Mouse (Mus musculus): ENCODE results near the gene Rufy4. TPM values are rescaled to one million over a fixed set of nuclear protein-coding genes. Genes with fewer than 3 reads are reported as not detected.

Gene Rufy4
- total and polyA plus RNA-seq, 3 experiments, result not detected

- in situ Hi-C loops (cut with MboI; ENCODE audit: low pct_ligation_motif_present, low pct_unique_long_range_greater_than_20kb, low sequenced_read_pairs), result loop anchor here (5.0 to 10.0 kb wide), 2 partner anchors 83 to 175 kb away; no protein-coding TSS in a partner anchor
Measured at GRCm38 (mm10) chr1:74077353-74077752, 48.0 kb upstream of the Rufy4 start.

GRCm38 (mm10) chr1:74081573-74081989, 43.8 kb upstream of the Rufy4 start:
- dilution Hi-C loops (cut with MboI; ENCODE audit: extremely low pct_ligation_motif_present, extremely low pct_unique_long_range_greater_than_20kb, low sequenced_read_pairs), result no loop called here
- no peak overlapping the region for H3K27ac ChIP-seq (ENCODE audit: insufficient read depth, low read depth)

More at GRCm38 (mm10) chr1:74077353-74077752, 48.0 kb upstream of the Rufy4 start:
- Histone ChIP-seq H3K4me1 (ENCODE audit: control insufficient read depth in 1 of 2, insufficient read depth in 2 of 2) (peaks cover 5 to 40% of the 10 kb centered on the region in 2 experiments; a peak in 3 of 4 replicates), H3K36me3 (replicated peaks in 1 of 2; ENCODE audit: control insufficient read depth in 1 of 2, insufficient read depth in 1 of 2, low read length in 1 of 2) (no peaks in the 10 kb centered on the region), H3K9ac (ENCODE audit: insufficient read depth, low read depth) (no peak overlapping the region), H3K27me3 (replicated peaks) (no peaks in the 10 kb centered on the region), H3K9me3 (replicated peaks; ENCODE audit: low read length) (no peaks in the 10 kb centered on the region), H3K4me2 (ENCODE audit: insufficient read depth, low read depth, poor library complexity, severe bottlenecking) (no peak overlapping the region), H3K27ac (ENCODE audit: insufficient read depth, low read depth) (no peak overlapping the region), H3K4me3 (replicated peaks in 1 of 3; ENCODE audit: low read depth in 2 of 3, low read length in 2 of 3, poor library complexity in 1 of 3) (no peak overlapping the region), H3K79me2 (replicated peaks; ENCODE audit: control insufficient read depth, extremely low read depth, insufficient read depth, poor library complexity, severe bottlenecking) (no peaks in the 10 kb centered on the region)
- no peak for TF ChIP-seq MAFK (IDR thresholded peaks at IDR 0.05; ENCODE audit: insufficient replicate concordance, low read length)
- no peak for TF ChIP-seq USF1 (IDR thresholded peaks at IDR 0.05; ENCODE audit: low read depth, low read length)
- TF ChIP-seq RAD21 (IDR thresholded peaks at IDR 0.05; ENCODE audit: low read depth, low read length), result peak; percentile 79
- no peak for TF ChIP-seq ZC3H11A (IDR thresholded peaks at IDR 0.05; ENCODE audit: low read depth, low read length)
- TF ChIP-seq POLR2A (IDR thresholded peaks at IDR 0.05; ENCODE audit: low read depth, low read length), result no peak
- TF ChIP-seq PAX5 (IDR thresholded peaks at IDR 0.05; ENCODE audit: low read length), result no peak
- TF ChIP-seq MAX (IDR thresholded peaks at IDR 0.05; ENCODE audit: low read length), result no peak
- TF ChIP-seq RCOR1 (conservative IDR thresholded peaks at IDR 0.05; ENCODE audit: low read depth, low read length), result no peak
- TF ChIP-seq JUND (conservative IDR thresholded peaks at IDR 0.05; ENCODE audit: low read depth, low read length), result no peak
- peak; percentile 86 to 93 for TF ChIP-seq CTCF (conservative IDR thresholded peaks at IDR 0.05 in 1 of 2, IDR thresholded peaks at IDR 0.05 in 1 of 2; ENCODE audit: low read depth in 2 of 2, low read length in 2 of 2)
- no peak for TF ChIP-seq ZKSCAN1 (IDR thresholded peaks at IDR 0.05; ENCODE audit: borderline replicate concordance, low read depth, low read length)
- no peak for TF ChIP-seq POLR2AphosphoS2 (IDR thresholded peaks at IDR 0.05; ENCODE audit: low read depth, low read length)
- no peak for TF ChIP-seq BHLHE40 (IDR thresholded peaks at IDR 0.05; ENCODE audit: low read depth, low read length)
- no peak for TF ChIP-seq MEF2A (IDR thresholded peaks at IDR 0.05; ENCODE audit: borderline replicate concordance, low read depth, low read length)
- TF ChIP-seq MAZ (IDR thresholded peaks at IDR 0.05; ENCODE audit: low read depth, low read length), result no peak
- TF ChIP-seq IRF4 (IDR thresholded peaks at IDR 0.05; ENCODE audit: low read depth, low read length), result 0 out of 2 replicates have a peak, but pooled peaks have one; percentile 18
- no peak for TF ChIP-seq CHD2 (IDR thresholded peaks at IDR 0.05; ENCODE audit: low read length)
- TF ChIP-seq ZNF384 (IDR thresholded peaks at IDR 0.05; ENCODE audit: low read depth, low read length), result no peak
- TF ChIP-seq ELF1 (IDR thresholded peaks at IDR 0.05; ENCODE audit: low read depth, low read length), result peak; percentile 58; the same call in 1 of the 2 replicates
- TF ChIP-seq TBP (conservative IDR thresholded peaks at IDR 0.05; ENCODE audit: low read depth, low read length), result no peak
- TF ChIP-seq KAT2A (IDR thresholded peaks at IDR 0.05; ENCODE audit: insufficient replicate concordance, low read length), result no peak
- TF ChIP-seq TCF12 (IDR thresholded peaks at IDR 0.05; ENCODE audit: low read depth, low read length), result no peak
- peak; percentile 82 for TF ChIP-seq SMC3 (IDR thresholded peaks at IDR 0.05; ENCODE audit: low read depth, low read length)
- peak; percentile 79 for DNase-seq (ENCODE audit: extremely low read depth)
- dilution Hi-C loops (cut with MboI; ENCODE audit: extremely low pct_ligation_motif_present, extremely low pct_unique_long_range_greater_than_20kb, low sequenced_read_pairs), result no loop called here

More at GRCm38 (mm10) chr1:74081573-74081989, 43.8 kb upstream of the Rufy4 start:
- Histone ChIP-seq H3K36me3 (replicated peaks in 1 of 2; ENCODE audit: control insufficient read depth in 1 of 2, insufficient read depth in 1 of 2, low read length in 1 of 2) (no peaks in the 10 kb centered on the region), H3K4me1 (ENCODE audit: control insufficient read depth in 1 of 2, insufficient read depth in 2 of 2) (peaks cover 20 to 73% of the 10 kb centered on the region in 2 experiments), H3K9ac (ENCODE audit: insufficient read depth, low read depth) (no peak overlapping the region), H3K79me2 (replicated peaks; ENCODE audit: control insufficient read depth, extremely low read depth, insufficient read depth, poor library complexity, severe bottlenecking) (no peaks in the 10 kb centered on the region), H3K4me3 (replicated peaks in 1 of 3; ENCODE audit: low read depth in 2 of 3, low read length in 2 of 3, poor library complexity in 1 of 3) (no peak overlapping the region), H3K27me3 (replicated peaks) (no peaks in the 10 kb centered on the region), H3K4me2 (ENCODE audit: insufficient read depth, low read depth, poor library complexity, severe bottlenecking) (no peak overlapping the region), H3K9me3 (replicated peaks; ENCODE audit: low read length) (no peaks in the 10 kb centered on the region)
- no peak for DNase-seq (ENCODE audit: extremely low read depth)
- in situ Hi-C loops (cut with MboI; ENCODE audit: low pct_ligation_motif_present, low pct_unique_long_range_greater_than_20kb, low sequenced_read_pairs), result no loop called here
- TF ChIP-seq MEF2A (IDR thresholded peaks at IDR 0.05; ENCODE audit: borderline replicate concordance, low read depth, low read length), result no peak
- TF ChIP-seq CTCF (conservative IDR thresholded peaks at IDR 0.05 in 1 of 2, IDR thresholded peaks at IDR 0.05 in 1 of 2; ENCODE audit: low read depth in 2 of 2, low read length in 2 of 2), result no peak
- no peak for TF ChIP-seq TCF12 (IDR thresholded peaks at IDR 0.05; ENCODE audit: low read depth, low read length)
- TF ChIP-seq ELF1 (IDR thresholded peaks at IDR 0.05; ENCODE audit: low read depth, low read length), result no peak
- no peak for TF ChIP-seq NRF1 (IDR thresholded peaks at IDR 0.05; ENCODE audit: low read depth, low read length)
- TF ChIP-seq PAX5 (IDR thresholded peaks at IDR 0.05; ENCODE audit: low read length), result no peak
- no peak for TF ChIP-seq JUND (conservative IDR thresholded peaks at IDR 0.05; ENCODE audit: low read depth, low read length)
- no peak for TF ChIP-seq USF2 (conservative IDR thresholded peaks at IDR 0.05; ENCODE audit: low read depth, low read length)
- no peak for TF ChIP-seq NELFE (IDR thresholded peaks at IDR 0.05; ENCODE audit: low read depth, low read length)
- no peak for TF ChIP-seq POLR2A (IDR thresholded peaks at IDR 0.05; ENCODE audit: low read depth, low read length)
- TF ChIP-seq HCFC1 (IDR thresholded peaks at IDR 0.05; ENCODE audit: low read depth, low read length), result no peak
- TF ChIP-seq JUN (IDR thresholded peaks at IDR 0.05; ENCODE audit: insufficient read depth, low read depth, low read length), result no peak
- TF ChIP-seq ZNF384 (IDR thresholded peaks at IDR 0.05; ENCODE audit: low read depth, low read length), result no peak
- no peak for TF ChIP-seq SMC3 (IDR thresholded peaks at IDR 0.05; ENCODE audit: low read depth, low read length)
- TF ChIP-seq POLR2AphosphoS2 (IDR thresholded peaks at IDR 0.05; ENCODE audit: low read depth, low read length), result no peak
- TF ChIP-seq RAD21 (IDR thresholded peaks at IDR 0.05; ENCODE audit: low read depth, low read length), result no peak
- TF ChIP-seq USF1 (IDR thresholded peaks at IDR 0.05; ENCODE audit: low read depth, low read length), result no peak
- TF ChIP-seq GABPA (IDR thresholded peaks at IDR 0.05; ENCODE audit: insufficient replicate concordance, low read depth, low read length), result no peak
- no peak for TF ChIP-seq MAZ (IDR thresholded peaks at IDR 0.05; ENCODE audit: low read depth, low read length)

Data from CH12.LX (cell line).